Mouse (Mus musculus) liver, embryonic 11.5 days (tissue): ENCODE measurements around the gene Mast1. TPM values are rescaled to one million over a fixed set of nuclear protein-coding genes. Genes with fewer than 3 reads are reported as not detected.
"Not testable (repeated sequence)": the region's sequence is repeated elsewhere in the genome, so short reads cannot be mapped to it uniquely, and the experiment has no call there.

ENCODE experiments used
- ATAC-seq: fragments of 200-750 bp; cut with Nextera tagmentation; replicated peaks from 2 replicates; pipeline ENCODE4 v1.8.0; 2017; ENCODE audit warnings: moderate number of reproducible peaks, mild to moderate bottlenecking, moderate TSS enrichment, moderate library complexity; ENCODE audit not compliant: low FRiP score
- DNase-seq: peaks from one replicate; pipeline ENCODE4 v3.0.0-alpha.2; 2017; ENCODE audit warnings: low spot score
- H3K27ac ChIP-seq: fragments of 300-500 bp; sonication (generic); 2 replicates; pipeline ENCODE4 v1.5.1; 2014; ENCODE audit warnings: mild to moderate bottlenecking, low read depth, low read length, control low read depth
- H3K27me3 ChIP-seq: fragments of 300-500 bp; sonication (generic); replicated peaks from 2 replicates; pipeline ENCODE4 v1.6.1; 2014; ENCODE audit warnings: low read length, mixed read lengths; ENCODE audit not compliant: control insufficient read depth, insufficient read depth
- H3K36me3 ChIP-seq: fragments of 300-500 bp; sonication (generic); 2 replicates; pipeline ENCODE4 v1.6.1; 2014; ENCODE audit warnings: mild to moderate bottlenecking, low read length, moderate library complexity, mixed read lengths; ENCODE audit not compliant: control insufficient read depth, insufficient read depth
- H3K4me1 ChIP-seq: fragments of 300-500 bp; sonication (generic); replicated peaks from 2 replicates; pipeline ENCODE4 v1.6.1; 2014; ENCODE audit warnings: low read length, mixed read lengths; ENCODE audit not compliant: control insufficient read depth, insufficient read depth
- H3K4me2 ChIP-seq: fragments of 300-500 bp; sonication (generic); 2 replicates; pipeline ENCODE4 v1.6.1; 2014; ENCODE audit warnings: mild to moderate bottlenecking, control low read depth, moderate library complexity
- H3K4me3 ChIP-seq: fragments of 300-500 bp; sonication (generic); 2 replicates; pipeline ENCODE4 v1.5.1; 2014; ENCODE audit warnings: low read depth, low read length, control low read depth
- H3K9ac ChIP-seq: fragments of 300-500 bp; sonication (generic); 2 replicates; pipeline ENCODE4 v1.6.1; 2014; ENCODE audit warnings: low read depth, low read length, control low read depth
- H3K9me3 ChIP-seq: fragments of 300-500 bp; sonication (generic); 2 replicates; pipeline ENCODE4 v1.6.1; 2016; ENCODE audit warnings: low read length, inconsistent platforms, mixed read lengths; ENCODE audit not compliant: control insufficient read depth
- WGBS: fragments of 180-500 bp; shearing (Covaris S2); extraction: QIAGEN DNeasy Blood & Tissue Kit; methylation state at CpG from one replicate; pipeline ENCODE4 v1.1.7; 2014; 5-methylcytosine and 5-hydroxymethylcytosine counted together
- polyA plus RNA-seq: library from polyadenylated mRNA; unstranded; fragments of >200 nt; fragmentation: Nextera tagmentation; extraction: Ambion mirVana; gene quantifications from 2 replicates; pipeline ENCODE4 v1.2.1, GENCODE M21; 2014

The Mast1 gene
- polyA plus RNA-seq, 1 experiment from 2014 or later, result 0.29 TPM

DNA sequence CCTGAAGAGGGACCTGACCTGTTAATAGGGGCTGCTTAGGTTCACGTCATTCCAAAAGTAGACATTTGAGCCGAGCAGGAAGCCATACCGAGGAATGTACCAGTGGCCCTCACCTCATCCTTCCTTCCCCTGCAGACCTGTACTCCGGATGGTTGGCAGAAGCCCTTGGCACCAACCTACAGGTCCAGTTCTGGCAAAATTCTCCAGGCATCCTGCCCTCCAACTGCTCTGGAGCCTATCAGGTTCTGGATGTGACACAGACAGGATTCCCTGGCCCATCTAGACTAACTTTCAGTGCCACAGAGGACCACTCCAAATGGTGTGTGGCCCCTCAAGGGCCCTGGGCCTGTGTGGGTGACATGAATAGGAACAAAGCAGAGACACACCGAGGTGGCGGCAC is 26.6 kb downstream of the Mast1 start:
- ATAC-seq (no peak), DNase-seq (no peak)
- WGBS, result 85% methylated on average over 6 of the region's 6 CpGs
- H3K9me3 ChIP-seq, result no peaks in the 10 kb centered on the region
- H3K27me3 ChIP-seq, result peaks cover 32% of the 10 kb centered on the region
- peaks cover 23% of the 10 kb centered on the region for H3K4me1 ChIP-seq
- peaks cover 5% of the 10 kb centered on the region; the same call in 1 of the 2 replicates for H3K36me3 ChIP-seq
- H3K4me2 ChIP-seq, result peak overlapping the region; percentile 10; the same call in 1 of the 2 replicates
- H3K27ac ChIP-seq, result no peak overlapping the region
- no peak overlapping the region for H3K9ac ChIP-seq
- H3K4me3 ChIP-seq, result no peak overlapping the region

- Histone ChIP-seq H3K4me1 (peaks cover 26% of the 10 kb centered on the region), H3K27ac (no peak overlapping the region), H3K4me2 (peak overlapping the region; percentile 94), H3K9me3 (no peaks in the 10 kb centered on the region), H3K36me3 (peaks cover 6% of the 10 kb centered on the region; the same call in 1 of the 2 replicates), H3K27me3 (peaks cover 32% of the 10 kb centered on the region), H3K9ac (no peak overlapping the region; the same call in 1 of the 2 replicates), H3K4me3 (peak overlapping the region; percentile 66)
- WGBS, result 73% methylated on average over 5 of the region's 5 CpGs
- ATAC-seq (no peak), DNase-seq (no peak)
These were observed 27.2 kb downstream of the Mast1 start for GRCm38 (mm10) chr8:84909949-84910348.

DNA sequence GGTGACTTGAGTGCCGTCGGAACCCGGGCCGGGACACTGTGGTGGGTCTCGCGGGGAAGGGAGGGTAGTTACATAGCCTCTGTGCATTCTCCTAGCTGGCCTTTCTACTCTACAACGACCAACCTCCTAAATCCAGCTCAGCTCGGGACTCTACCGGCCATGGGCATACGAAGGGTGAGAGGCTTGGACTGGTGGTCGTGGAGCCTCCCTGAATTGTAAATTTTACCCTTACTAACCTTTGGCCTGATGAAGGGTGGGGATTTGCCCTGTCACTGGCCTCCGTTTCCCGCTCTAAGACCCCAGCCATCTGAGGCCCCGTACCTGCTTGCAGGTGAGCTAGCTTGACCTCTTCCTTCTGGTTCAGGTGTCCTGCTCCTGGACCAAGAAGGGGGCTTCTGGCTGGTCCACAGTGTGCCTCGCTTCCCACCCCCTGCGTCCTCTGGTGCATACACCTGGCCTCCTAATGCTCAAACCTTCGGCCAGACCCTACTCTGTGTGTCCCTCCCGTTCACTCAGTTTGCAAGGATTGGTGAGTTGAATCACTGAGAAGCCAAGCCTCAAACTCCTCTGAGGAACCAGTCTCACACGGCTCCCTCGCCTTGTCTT is 27.9 kb downstream of the Mast1 start:
- ATAC-seq (no peak), DNase-seq (no peak)
- no peaks in the 10 kb centered on the region for H3K9me3 ChIP-seq
- WGBS, result 47% methylated on average over 20 of the region's 20 CpGs
- H3K4me1 ChIP-seq, result peaks cover 26% of the 10 kb centered on the region
- H3K36me3 ChIP-seq, result peaks cover 11% of the 10 kb centered on the region; the same call in 1 of the 2 replicates
- H3K27ac ChIP-seq, result peak overlapping the region; percentile 66
- peak overlapping the region; percentile 94 for H3K4me2 ChIP-seq
- H3K9ac ChIP-seq, result peak overlapping the region; percentile 86
- peaks cover 32% of the 10 kb centered on the region for H3K27me3 ChIP-seq
- peak overlapping the region; percentile 66 for H3K4me3 ChIP-seq

DNA sequence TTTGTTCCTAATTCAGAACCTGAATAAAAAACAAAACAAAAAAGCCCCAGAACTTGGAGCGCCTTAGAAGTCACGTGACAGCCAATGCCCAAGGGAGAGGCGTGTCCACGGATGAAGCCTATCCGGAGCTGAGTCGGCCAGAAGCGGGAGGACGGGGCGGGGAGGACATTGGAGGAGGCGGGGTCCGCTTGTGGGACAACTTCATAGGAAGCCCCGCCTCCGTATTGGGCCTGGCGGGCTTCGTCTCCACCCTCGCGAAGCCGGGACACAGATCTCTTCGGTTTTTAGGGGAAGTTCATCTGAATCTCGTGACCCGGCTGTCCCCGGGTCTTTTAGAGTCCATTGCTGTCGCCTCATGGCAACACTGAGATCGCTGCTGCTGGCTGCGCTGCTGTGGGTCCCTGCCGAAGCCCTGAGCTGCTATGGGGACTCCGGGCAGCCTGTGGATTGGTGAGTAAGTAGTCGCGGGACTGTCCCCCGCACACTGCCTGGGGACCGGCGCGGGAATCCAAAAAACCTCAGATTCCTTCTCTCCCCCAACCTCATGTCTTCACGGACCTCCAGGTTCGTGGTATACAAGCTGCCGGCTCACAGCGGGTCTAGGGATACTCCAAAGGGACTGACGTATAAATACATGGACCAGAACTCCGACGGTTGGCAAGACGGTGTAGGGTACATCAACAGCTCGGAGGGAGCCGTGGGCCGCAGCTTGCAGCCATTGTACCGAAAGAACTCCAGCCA is 28.6 kb downstream of the Mast1 start, which contains the start of gene Dnase2a:
Gene Dnase2a (plus strand): TSS at position 140 of the 741 bp plus-strand sequence.
- Histone ChIP-seq H3K4me1 (peaks cover 28% of the 10 kb centered on the region), H3K9ac (peak within 1 kb of the TSS; percentile 86), H3K9me3 (no peaks in the 10 kb centered on the region), H3K27me3 (peaks cover 32% of the 10 kb centered on the region), H3K27ac (peak within 1 kb of the TSS; percentile 66), H3K4me2 (peak within 1 kb of the TSS; percentile 94), H3K36me3 (peaks cover 12% of the 10 kb centered on the region; the same call in 1 of the 2 replicates), H3K4me3 (peak within 1 kb of the TSS; percentile 66)
- peak; percentile 89 for ATAC-seq
- WGBS, result under 1% methylated on average over 45 of the region's 45 CpGs
- peak; percentile 95 for DNase-seq

DNA sequence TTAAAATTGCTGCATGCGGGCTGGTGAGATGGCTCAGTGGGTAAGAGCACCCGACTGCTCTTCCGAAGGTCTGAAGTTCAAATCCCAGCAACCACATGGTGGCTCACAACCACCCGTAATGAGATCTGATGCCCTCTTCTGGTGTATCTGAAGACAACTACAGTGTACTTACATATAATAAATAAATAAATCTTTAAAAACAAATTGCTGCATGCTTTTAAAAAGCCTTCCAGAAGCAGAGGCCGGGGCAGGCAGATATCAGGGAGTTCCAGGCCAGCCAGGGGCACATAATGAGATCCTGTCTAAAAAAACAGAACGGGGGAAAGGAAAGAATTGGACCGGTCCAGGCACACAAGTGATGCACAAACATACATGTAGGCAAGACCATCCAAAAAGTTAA is 29.2 kb downstream of the Mast1 start:
- Histone ChIP-seq H3K27ac (peak overlapping the region; percentile 51), H3K4me2 (peak overlapping the region; percentile 94), H3K4me3 (peak overlapping the region; percentile 66), H3K36me3 (peaks cover 12% of the 10 kb centered on the region; the same call in 1 of the 2 replicates), H3K4me1 (peaks cover 31% of the 10 kb centered on the region), H3K27me3 (peaks cover 30% of the 10 kb centered on the region)
- peak; percentile 19; the same call in 1 of the 2 replicates for ATAC-seq
- not testable (repeated sequence) for H3K9ac ChIP-seq, DNase-seq, H3K9me3 ChIP-seq
- WGBS, result 30% methylated on average over 6 of the region's 7 CpGs

- ATAC-seq (no peak), DNase-seq (no peak)
- Histone ChIP-seq H3K27ac (no peak overlapping the region; the same call in 1 of the 2 replicates), H3K4me2 (no peak overlapping the region; the same call in 1 of the 2 replicates), H3K9ac (no peak overlapping the region), H3K4me1 (peaks cover 26% of the 10 kb centered on the region), H3K9me3 (no peaks in the 10 kb centered on the region), H3K27me3 (peaks cover 25% of the 10 kb centered on the region), H3K4me3 (no peak overlapping the region), H3K36me3 (peaks cover 12% of the 10 kb centered on the region; the same call in 1 of the 2 replicates)
- WGBS, result 63% methylated on average over 8 of the region's 8 CpGs
These were observed 29.7 kb downstream of the Mast1 start for GRCm38 (mm10) chr8:84907493-84907892.

DNA sequence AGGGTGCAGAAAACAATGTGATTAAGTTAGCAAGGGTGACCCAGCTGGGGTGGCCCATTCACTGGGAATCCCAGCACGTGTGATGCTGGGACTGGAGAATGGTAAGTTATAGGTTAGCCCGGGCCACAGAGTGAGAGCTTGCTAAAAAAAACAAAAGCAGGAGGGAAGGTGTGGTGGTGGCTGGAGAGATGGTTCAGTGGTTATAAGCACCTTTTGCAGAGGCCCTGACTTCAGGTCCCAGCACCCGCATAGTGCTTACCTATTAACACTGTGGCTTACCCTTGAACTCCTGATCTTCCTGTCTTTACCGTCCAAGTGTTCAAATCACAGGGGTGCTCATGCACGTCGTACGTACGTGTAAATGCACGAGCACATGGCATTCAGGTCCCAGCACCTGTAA is 30.1 kb downstream of the Mast1 start:
- 88% methylated on average over 9 of the region's 9 CpGs for WGBS
- Histone ChIP-seq H3K36me3 (peaks cover 12% of the 10 kb centered on the region; the same call in 1 of the 2 replicates), H3K27ac (no peak overlapping the region), H3K27me3 (peaks cover 20% of the 10 kb centered on the region), H3K4me2 (no peak overlapping the region), H3K9me3 (no peaks in the 10 kb centered on the region), H3K4me3 (no peak overlapping the region), H3K4me1 (peaks cover 22% of the 10 kb centered on the region), H3K9ac (no peak overlapping the region)
- DNase-seq (no peak), ATAC-seq (no peak)

DNA sequence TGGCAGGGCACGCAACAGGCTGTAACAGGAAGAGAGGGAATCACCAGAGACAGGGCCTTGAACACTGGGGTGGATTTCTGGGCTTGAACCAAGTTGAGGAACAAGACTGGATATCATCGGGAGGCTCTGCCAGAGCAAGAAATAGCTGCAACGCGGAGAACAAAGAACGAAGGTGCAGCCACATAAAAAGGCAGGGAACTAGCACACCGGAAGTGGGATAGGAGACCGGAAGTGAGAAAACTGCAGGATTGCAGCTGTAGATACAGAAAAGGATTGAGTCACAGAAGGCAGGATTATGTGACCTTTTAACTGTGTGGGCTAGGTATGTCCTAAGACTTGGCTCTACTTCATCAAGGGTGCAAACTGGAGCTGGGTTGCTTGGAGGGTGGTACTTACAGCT is 32.8 kb downstream of the Mast1 start:
- Histone ChIP-seq H3K36me3 (peaks cover 12% of the 10 kb centered on the region; the same call in 1 of the 2 replicates), H3K4me1 (peaks cover 34% of the 10 kb centered on the region), H3K9ac (no peak overlapping the region), H3K27ac (no peak overlapping the region), H3K4me3 (peak overlapping the region; percentile 93), H3K27me3 (peaks cover 4% of the 10 kb centered on the region; the same call in 1 of the 2 replicates), H3K9me3 (no peaks in the 10 kb centered on the region), H3K4me2 (peak overlapping the region; percentile 96)
- WGBS, result 85% methylated on average over 7 of the region's 7 CpGs
- DNase-seq (no peak), ATAC-seq (no peak)
